Mouse (Mus musculus) liver, postnatal 0 days (tissue): ENCODE results near the gene Dnph1.

Source experiments
- CTCF ChIP-seq: sonication (generic); IDR thresholded peaks from 2 replicates; pipeline ENCODE4 v1.5.1; 2016; ENCODE audit warnings: antibody characterized with exemption, low read depth
- EP300 ChIP-seq: IDR thresholded peaks from 2 replicates; pipeline ENCODE4 v1.6.1; 2016; ENCODE audit warnings: antibody characterized with exemption, low read depth, mild to moderate bottlenecking

DNA sequence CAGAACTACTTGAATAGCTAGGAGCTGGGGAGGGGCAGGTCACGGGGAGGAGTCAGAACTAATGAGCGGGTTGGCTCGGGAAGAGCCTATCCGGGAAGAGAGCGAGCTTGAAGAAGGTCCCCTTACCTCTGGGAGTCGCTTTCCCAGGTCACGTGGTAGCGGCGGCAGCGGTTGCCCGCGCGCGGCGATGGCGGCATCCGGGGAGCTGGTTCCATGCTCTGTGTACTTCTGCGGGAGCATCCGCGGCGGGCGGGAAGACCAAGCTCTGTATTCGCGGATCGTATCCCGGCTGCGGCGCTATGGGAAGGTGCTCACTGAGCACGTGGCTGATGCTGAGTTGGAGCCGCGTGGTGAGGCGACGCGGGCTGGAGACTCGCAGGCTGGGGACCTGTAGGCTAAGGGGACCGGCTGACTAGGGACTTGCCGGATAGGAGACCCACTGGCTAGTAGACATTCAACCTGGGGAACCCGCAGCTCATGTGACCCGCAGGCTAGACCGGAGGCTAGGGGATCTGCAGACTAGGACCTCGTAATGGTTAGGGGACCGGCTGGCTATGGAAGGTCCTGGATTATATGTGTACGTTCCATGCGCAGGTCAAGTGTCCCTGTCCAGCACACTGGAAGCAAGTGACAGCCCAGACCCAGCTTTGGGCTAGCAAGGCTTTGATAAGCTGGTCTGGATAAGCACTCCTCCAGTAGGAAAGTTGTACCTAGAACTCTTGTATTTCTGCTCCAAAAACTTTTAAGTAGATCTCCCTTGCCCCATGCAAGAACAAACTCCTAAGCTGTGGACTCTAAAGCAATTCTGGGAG is at the start of gene Dnph1:
- TF ChIP-seq CTCF (no peak), EP300 (no peak)
